Mouse (Mus musculus) embryonic facial prominence, embryonic 11.5 days (tissue): ENCODE results near the gene Rgl1. TPM values are rescaled to one million over a fixed set of nuclear protein-coding genes. Genes with fewer than 3 reads are reported as not detected.
A peak's percentile ranks its signal among the peaks of the same experiment; 100 is the strongest.

ENCODE experiments used
- ATAC-seq: fragments of 200-750 bp; cut with Nextera tagmentation; replicated peaks from 2 replicates; pipeline ENCODE4 v1.8.0; 2017; ENCODE audit warnings: low read depth; ENCODE audit not compliant: insufficient number of reproducible peaks, low FRiP score, low TSS enrichment
- DNase-seq: peaks from one replicate; pipeline ENCODE4 v3.0.0-alpha.2; 2015; ENCODE audit warnings: low spot score
- H3K27ac ChIP-seq: fragments of 300-500 bp; sonication (generic); replicated peaks from 2 replicates; pipeline ENCODE4 v1.5.1; 2014; ENCODE audit warnings: mild to moderate bottlenecking, low read depth, low read length, control low read depth
- H3K27me3 ChIP-seq: fragments of 300-500 bp; sonication (generic); 2 replicates; pipeline ENCODE4 v1.6.1; 2014; ENCODE audit warnings: mild to moderate bottlenecking, low read length, moderate library complexity, mixed read lengths; ENCODE audit not compliant: control insufficient read depth, insufficient read depth
- H3K36me3 ChIP-seq: fragments of 300-500 bp; sonication (generic); replicated peaks from 2 replicates; pipeline ENCODE4 v1.6.1; 2014; ENCODE audit warnings: low read depth, mild to moderate bottlenecking, low read length, moderate library complexity, mixed read lengths; ENCODE audit not compliant: control insufficient read depth, insufficient read depth
- H3K4me1 ChIP-seq: fragments of 300-500 bp; sonication (generic); 2 replicates; pipeline ENCODE4 v1.6.1; 2014; ENCODE audit warnings: low read length, mixed read lengths; ENCODE audit not compliant: control insufficient read depth, insufficient read depth
- H3K4me2 ChIP-seq: fragments of 300-500 bp; sonication (generic); 2 replicates; pipeline ENCODE4 v1.6.1; 2014; ENCODE audit warnings: low read depth, mild to moderate bottlenecking, control low read depth, low read length, moderate library complexity
- H3K4me3 ChIP-seq: fragments of 300-500 bp; sonication (generic); 2 replicates; pipeline ENCODE4 v1.5.1; 2014; ENCODE audit warnings: low read depth, low read length, control low read depth
- H3K9ac ChIP-seq: fragments of 300-500 bp; sonication (generic); replicated peaks from 2 replicates; pipeline ENCODE4 v1.6.1; 2014; ENCODE audit warnings: mild to moderate bottlenecking, control low read depth, low read length
- H3K9me3 ChIP-seq: fragments of 300-500 bp; sonication (generic); replicated peaks from 2 replicates; pipeline ENCODE4 v1.6.1; 2016; ENCODE audit warnings: mild to moderate bottlenecking, low read length, inconsistent platforms, mixed read lengths; ENCODE audit not compliant: control insufficient read depth
- WGBS: fragments of 180-500 bp; shearing (Covaris S2); extraction: QIAGEN DNeasy Blood & Tissue Kit; methylation state at CpG from one replicate; pipeline ENCODE4 v1.1.7; 2014; 5-methylcytosine and 5-hydroxymethylcytosine counted together
- polyA plus RNA-seq: library from polyadenylated mRNA; unstranded; fragments of >200 nt; fragmentation: Nextera tagmentation; extraction: Ambion mirVana; gene quantifications from 2 replicates; pipeline ENCODE4 v1.2.1, GENCODE M21; 2014

Gene Rgl1
- polyA plus RNA-seq, 1 experiment from 2014 or later: 26.0 TPM

GRCm38 (mm10) chr1:152534531-152534930 lies 231.6 kb downstream of the Rgl1 start:
- DNase-seq: no peak
- H3K36me3 ChIP-seq: no peaks in the 10 kb centered on the region
- no peaks in the 10 kb centered on the region for H3K27me3 ChIP-seq
- no peak overlapping the region for H3K4me3 ChIP-seq
- H3K9ac ChIP-seq: no peak overlapping the region
- WGBS: 92% methylated on average over 7 of the region's 7 CpGs
- no peaks in the 10 kb centered on the region for H3K4me1 ChIP-seq
- no peak for ATAC-seq
- H3K27ac ChIP-seq: no peak overlapping the region
- no peaks in the 10 kb centered on the region for H3K9me3 ChIP-seq
- H3K4me2 ChIP-seq: no peak overlapping the region

- H3K36me3 ChIP-seq: no peaks in the 10 kb centered on the region
- no peak for ATAC-seq
Measured at GRCm38 (mm10) chr1:152531498-152531897, 234.7 kb downstream of the Rgl1 start.

DNA sequence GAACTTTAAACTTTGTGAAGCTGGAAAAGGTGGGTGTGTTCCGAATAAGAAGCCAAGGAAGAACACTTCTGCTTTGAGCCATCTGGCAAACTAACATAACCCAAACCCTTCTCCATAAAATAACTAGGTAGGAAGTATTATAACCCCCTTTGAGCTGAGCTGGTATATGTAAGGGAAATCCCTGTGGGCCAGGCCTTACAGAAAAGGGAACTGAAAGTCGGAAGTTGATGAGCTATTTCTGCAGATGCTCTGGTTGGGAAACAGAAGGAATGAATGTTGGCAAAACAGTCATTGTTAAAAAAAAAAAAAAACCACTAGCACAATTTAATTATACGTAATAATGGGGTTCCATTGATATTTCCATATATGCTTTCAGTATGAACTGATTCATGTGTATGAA lies 237.4 kb downstream of the Rgl1 start:
- ATAC-seq: no peak
- no peak overlapping the region for H3K4me3 ChIP-seq
- H3K36me3 ChIP-seq: no peaks in the 10 kb centered on the region
- no peaks in the 10 kb centered on the region for H3K27me3 ChIP-seq
- H3K27ac ChIP-seq: no peak overlapping the region
- H3K9me3 ChIP-seq: no peaks in the 10 kb centered on the region
- H3K9ac ChIP-seq: no peak overlapping the region
- H3K4me2 ChIP-seq: no peak overlapping the region
- no peak for DNase-seq
- no peaks in the 10 kb centered on the region for H3K4me1 ChIP-seq
- WGBS: 87% methylated on average over 3 of the region's 3 CpGs

More at GRCm38 (mm10) chr1:152531498-152531897, 234.7 kb downstream of the Rgl1 start:
- DNase-seq: peak; percentile 40
- 47% methylated on average over 15 of the region's 15 CpGs for WGBS
- no peak overlapping the region for H3K27ac ChIP-seq
- no peaks in the 10 kb centered on the region for H3K9me3 ChIP-seq
- H3K4me1 ChIP-seq: no peaks in the 10 kb centered on the region
- H3K4me3 ChIP-seq: no peak overlapping the region
- H3K9ac ChIP-seq: no peak overlapping the region
- H3K27me3 ChIP-seq: no peaks in the 10 kb centered on the region
- no peak overlapping the region for H3K4me2 ChIP-seq

- Histone ChIP-seq H3K36me3 (no peaks in the 10 kb centered on the region), H3K9me3 (no peaks in the 10 kb centered on the region), H3K4me2 (no peak overlapping the region), H3K9ac (no peak overlapping the region), H3K4me1 (no peaks in the 10 kb centered on the region), H3K27me3 (no peaks in the 10 kb centered on the region), H3K27ac (no peak overlapping the region), H3K4me3 (no peak overlapping the region)
- WGBS: 85% methylated on average over 6 of the region's 6 CpGs
- DNase-seq (no peak), ATAC-seq (no peak)
Measured at GRCm38 (mm10) chr1:152528214-152528613, 237.9 kb downstream of the Rgl1 start.

GRCm38 (mm10) chr1:152526154-152526553 lies 240.0 kb downstream of the Rgl1 start:
- WGBS: 82% methylated on average over 9 of the region's 9 CpGs
- H3K9me3 ChIP-seq: no peaks in the 10 kb centered on the region
- H3K4me3 ChIP-seq: no peak overlapping the region
- H3K27me3 ChIP-seq: no peaks in the 10 kb centered on the region
- ATAC-seq (no peak), DNase-seq (no peak)
- no peak overlapping the region for H3K27ac ChIP-seq
- no peaks in the 10 kb centered on the region for H3K36me3 ChIP-seq
- H3K9ac ChIP-seq: no peak overlapping the region
- H3K4me1 ChIP-seq: no peaks in the 10 kb centered on the region
- H3K4me2 ChIP-seq: no peak overlapping the region

- Histone ChIP-seq H3K27me3 (no peaks in the 10 kb centered on the region), H3K4me1 (no peaks in the 10 kb centered on the region), H3K27ac (no peak overlapping the region), H3K9me3 (no peaks in the 10 kb centered on the region), H3K9ac (no peak overlapping the region), H3K4me2 (no peak overlapping the region), H3K4me3 (no peak overlapping the region), H3K36me3 (no peaks in the 10 kb centered on the region)
- ATAC-seq (0 out of 2 replicates have a peak, but pooled peaks have one; percentile 48), DNase-seq (peak; percentile 86)
- 31% methylated on average over 6 of the region's 6 CpGs for WGBS
Measured at GRCm38 (mm10) chr1:152524987-152525648, 241.0 kb downstream of the Rgl1 start.

GRCm38 (mm10) chr1:152524098-152524892 lies 241.9 kb downstream of the Rgl1 start:
- 88% methylated on average over 22 of the region's 22 CpGs for WGBS
- no peaks in the 10 kb centered on the region for H3K36me3 ChIP-seq
- no peak overlapping the region for H3K27ac ChIP-seq
- no peak for DNase-seq
- H3K4me3 ChIP-seq: no peak overlapping the region
- H3K9ac ChIP-seq: no peak overlapping the region
- no peak overlapping the region for H3K4me2 ChIP-seq
- H3K27me3 ChIP-seq: no peaks in the 10 kb centered on the region
- no peaks in the 10 kb centered on the region for H3K9me3 ChIP-seq
- ATAC-seq: 0 out of 2 replicates have a peak, but pooled peaks have one; percentile 22
- H3K4me1 ChIP-seq: no peaks in the 10 kb centered on the region

- H3K4me1 ChIP-seq: no peaks in the 10 kb centered on the region
- WGBS: 84% methylated on average over 11 of the region's 11 CpGs
- no peak overlapping the region for H3K9ac ChIP-seq
- no peaks in the 10 kb centered on the region for H3K36me3 ChIP-seq
- ATAC-seq (no peak), DNase-seq (no peak)
- no peak overlapping the region for H3K4me2 ChIP-seq
- no peak overlapping the region for H3K27ac ChIP-seq
- no peak overlapping the region for H3K4me3 ChIP-seq
- H3K9me3 ChIP-seq: no peaks in the 10 kb centered on the region
- no peaks in the 10 kb centered on the region for H3K27me3 ChIP-seq
Measured at GRCm38 (mm10) chr1:152523292-152523691, 242.9 kb downstream of the Rgl1 start.
